Mouse (Mus musculus) embryonic fibroblast, embryonic 13.5 days (primary cell): ENCODE data around the gene Pum3.

Source experiments
- CTCF ChIP-seq: IDR thresholded peaks from 2 replicates; pipeline ENCODE4 v1.5.1; 2011; ENCODE audit warnings: mild to moderate bottlenecking, control low read depth, low read length, moderate library complexity, borderline replicate concordance; ENCODE audit not compliant: insufficient read depth
- POLR2A ChIP-seq: IDR thresholded peaks from 2 replicates; pipeline ENCODE4 v1.6.1; 2011; ENCODE audit warnings: low read depth, mild to moderate bottlenecking, control low read depth, low read length, moderate library complexity

- TF ChIP-seq CTCF = no peak
- TF ChIP-seq POLR2A = 0 out of 2 replicates have a peak, but pooled peaks have one; percentile 40
Observed at GRCm38 (mm10) chr19:27430406-27430805, 781 bp upstream of the Pum3 start.
